Mouse (Mus musculus) v-Abl transformed pro-B cells (cell line): ENCODE measurements around the gene Xpnpep2.

Experiments
- in situ Hi-C, 2 experiments: fragments of 400-800 bp; cut with MboI; formaldehyde crosslinking; loops; one replicate each; pipeline ENCODE4 v1.15.1; 2025; ENCODE audit not compliant: unreplicated experiment in 2 of 2

Xpnpep2 gene

GRCm38 (mm10) chrX:48153414-48153813 lies 44.9 kb downstream of the Xpnpep2 start:
- in situ Hi-C loops: no loop called here

GRCm38 (mm10) chrX:48153949-48154348 lies 45.4 kb downstream of the Xpnpep2 start:
- in situ Hi-C loops: no loop called here

GRCm38 (mm10) chrX:48155489-48155888 lies 47.0 kb downstream of the Xpnpep2 start:
- in situ Hi-C loops: no loop called here

- in situ Hi-C loops: no loop called here
Measured at GRCm38 (mm10) chrX:48157396-48157795, 48.9 kb downstream of the Xpnpep2 start.

GRCm38 (mm10) chrX:48158229-48158919 lies 49.8 kb downstream of the Xpnpep2 start:
- in situ Hi-C loops: no loop called here

- in situ Hi-C loops: no loop called here
Measured at GRCm38 (mm10) chrX:48169892-48170291, 61.4 kb downstream of the Xpnpep2 start.

- in situ Hi-C loops: no loop called here
Measured at GRCm38 (mm10) chrX:48170368-48170767, 61.8 kb downstream of the Xpnpep2 start.

GRCm38 (mm10) chrX:48181844-48182243 lies 73.3 kb downstream of the Xpnpep2 start:
- in situ Hi-C loops: no loop called here

GRCm38 (mm10) chrX:48184703-48185102 lies 76.2 kb downstream of the Xpnpep2 start:
- in situ Hi-C loops: no loop called here
